Mouse (Mus musculus): Measurements from ENCODE around the gene Trappc3l. TPM values are rescaled to one million over a fixed set of nuclear protein-coding genes. Genes with fewer than 3 reads are reported as not detected.
"Not testable (repeated sequence)": the region's sequence is repeated elsewhere in the genome, so short reads cannot be mapped to it uniquely, and the experiment has no call there.

Trappc3l gene
- polyA plus RNA-seq (2015; fragmentation: Nextera tagmentation; extraction: Ambion mirVana), result not detected in 2 replicates

DNA sequence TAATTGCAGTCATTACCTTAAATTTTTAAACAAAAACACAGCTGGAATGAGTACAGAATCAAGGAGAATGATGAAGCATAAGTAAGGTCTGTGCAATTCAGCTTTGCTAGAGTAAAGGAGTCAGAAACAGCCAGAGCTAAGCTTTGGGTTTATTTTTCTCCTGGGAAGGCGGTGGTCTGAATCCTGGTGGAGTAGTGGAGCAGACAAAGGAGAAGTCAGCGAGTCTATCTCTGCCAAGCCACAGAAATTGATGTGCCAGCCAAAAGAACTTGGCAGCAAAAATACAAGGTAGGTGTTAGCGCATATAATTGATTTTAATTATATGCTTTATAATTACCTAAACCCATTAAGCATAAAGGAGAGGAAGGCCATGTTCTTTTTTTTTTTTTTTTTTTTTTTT is at the start of gene Trappc3l:
TSS of gene Trappc3l (plus strand) at position 197 of the 400 bp plus-strand sequence.
- H3K27ac ChIP-seq (ENCODE audit: low read length), result no peak within 1 kb of the TSS
- H3K9ac ChIP-seq (ENCODE audit: low read length), result no peak within 1 kb of the TSS
- 90% methylated on average over 3 of the region's 3 CpGs for WGBS
- no peaks in the 10 kb centered on the region for H3K27me3 ChIP-seq (ENCODE audit: control insufficient read depth, insufficient read depth, low read depth, low read length)
- no peak within 1 kb of the TSS for H3K4me2 ChIP-seq (ENCODE audit: low read depth, low read length)
- 0 out of 2 replicates have a peak, but pooled peaks cover 2% of the 10 kb centered on the region for H3K4me1 ChIP-seq (replicated peaks; ENCODE audit: control insufficient read depth, insufficient read depth, low read length)
- no peak for ATAC-seq (ENCODE audit: low read depth)
- no peak within 1 kb of the TSS for H3K4me3 ChIP-seq (ENCODE audit: low read length)
- no peaks in the 10 kb centered on the region for H3K9me3 ChIP-seq (ENCODE audit: control insufficient read depth, low read length)
- no peaks in the 10 kb centered on the region for H3K36me3 ChIP-seq (ENCODE audit: control insufficient read depth, insufficient read depth, low read length)

DNA sequence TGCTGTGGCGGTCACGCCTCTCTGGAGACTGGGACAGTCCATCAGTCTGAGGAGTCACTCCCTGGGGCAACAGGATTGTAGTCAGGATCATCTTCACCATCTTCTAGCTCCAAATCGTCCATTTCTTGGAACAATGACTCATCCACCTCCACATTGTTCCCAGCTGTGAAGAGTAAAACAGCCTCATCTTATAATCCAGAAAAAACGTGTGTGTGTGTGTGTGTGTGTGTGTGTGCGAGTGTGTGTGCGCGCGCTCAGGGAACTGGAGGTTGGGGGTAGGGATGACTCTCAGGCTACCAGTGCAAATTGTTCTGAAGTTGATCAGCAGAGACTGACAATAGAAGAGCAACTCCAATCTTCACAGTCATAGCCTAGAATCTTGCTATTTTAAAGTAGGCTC is 40.7 kb upstream of the Trappc3l start:
- H3K9me3 ChIP-seq (ENCODE audit: control insufficient read depth, low read length); H3K9ac ChIP-seq (ENCODE audit: low read length); H3K4me2 ChIP-seq (ENCODE audit: low read depth, low read length); H3K27me3 ChIP-seq (ENCODE audit: control insufficient read depth, insufficient read depth, low read depth, low read length); H3K4me3 ChIP-seq (ENCODE audit: low read length); H3K4me1 ChIP-seq (replicated peaks; ENCODE audit: control insufficient read depth, insufficient read depth, low read length); H3K27ac ChIP-seq (ENCODE audit: low read length); ATAC-seq (ENCODE audit: low read depth): not testable (repeated sequence)
- H3K36me3 ChIP-seq (ENCODE audit: control insufficient read depth, insufficient read depth, low read length), result peaks cover 26% of the 10 kb centered on the region
- WGBS, result 88% methylated on average over 6 of the region's 8 CpGs

DNA sequence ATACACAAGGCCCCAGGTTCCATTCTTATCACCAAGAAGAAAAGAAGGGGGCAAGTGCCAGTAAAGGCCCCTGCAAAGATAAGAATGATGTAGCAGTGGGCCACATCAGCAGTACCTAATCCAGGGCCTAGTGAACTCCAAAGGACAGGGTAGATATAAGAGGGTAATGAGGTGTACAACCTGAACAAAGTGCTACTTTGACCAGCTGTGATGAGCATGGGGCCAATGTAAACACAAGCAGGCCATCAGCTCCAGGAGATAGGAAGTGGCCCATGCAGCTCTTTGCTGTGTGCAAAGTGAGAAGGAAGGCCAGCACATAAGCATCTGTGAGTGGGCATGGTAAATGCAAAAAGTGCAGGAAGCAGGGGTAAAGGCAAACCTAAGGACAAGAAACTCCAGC is 39.0 kb upstream of the Trappc3l start:
- no peaks in the 10 kb centered on the region for H3K9me3 ChIP-seq (ENCODE audit: control insufficient read depth, low read length)
- no peak overlapping the region for H3K4me3 ChIP-seq (ENCODE audit: low read length)
- H3K4me1 ChIP-seq (replicated peaks; ENCODE audit: control insufficient read depth, insufficient read depth, low read length), result no peaks in the 10 kb centered on the region
- no peak overlapping the region for H3K27ac ChIP-seq (ENCODE audit: low read length)
- H3K36me3 ChIP-seq (ENCODE audit: control insufficient read depth, insufficient read depth, low read length), result peaks cover 29% of the 10 kb centered on the region
- H3K4me2 ChIP-seq (ENCODE audit: low read depth, low read length), result no peak overlapping the region
- no peak for ATAC-seq (ENCODE audit: low read depth)
- H3K27me3 ChIP-seq (ENCODE audit: control insufficient read depth, insufficient read depth, low read depth, low read length), result no peaks in the 10 kb centered on the region
- no peak overlapping the region for H3K9ac ChIP-seq (ENCODE audit: low read length)

DNA sequence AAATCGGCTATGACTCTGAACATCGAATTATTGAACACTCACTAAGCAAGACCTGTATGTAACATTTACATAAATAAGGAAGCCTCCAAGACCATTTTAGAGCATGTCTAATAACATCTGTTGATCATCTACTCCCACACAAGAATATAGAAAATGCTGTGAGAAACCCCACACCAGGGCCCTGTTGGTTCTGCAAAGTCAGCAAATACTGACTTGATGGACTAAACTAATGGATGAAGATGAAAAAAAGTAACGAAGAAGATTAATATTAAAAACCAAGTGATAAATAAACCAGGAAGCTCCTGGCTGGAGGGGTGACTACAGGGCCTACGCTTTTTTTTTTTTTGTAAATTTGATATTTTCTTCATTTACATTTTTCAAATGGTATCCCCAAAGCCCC is 24.8 kb upstream of the Trappc3l start:
- Histone ChIP-seq H3K27ac (ENCODE audit: low read length) (no peak overlapping the region), H3K4me3 (ENCODE audit: low read length) (no peak overlapping the region), H3K27me3 (ENCODE audit: control insufficient read depth, insufficient read depth, low read depth, low read length) (no peaks in the 10 kb centered on the region), H3K36me3 (ENCODE audit: control insufficient read depth, insufficient read depth, low read length) (peaks cover 6% of the 10 kb centered on the region; the same call in 1 of the 2 replicates), H3K9me3 (ENCODE audit: control insufficient read depth, low read length) (no peaks in the 10 kb centered on the region), H3K4me2 (ENCODE audit: low read depth, low read length) (no peak overlapping the region), H3K4me1 (replicated peaks; ENCODE audit: control insufficient read depth, insufficient read depth, low read length) (no peaks in the 10 kb centered on the region), H3K9ac (ENCODE audit: low read length) (no peak overlapping the region)
- WGBS, result 88% methylated on average over 4 of the region's 4 CpGs
- ATAC-seq (ENCODE audit: low read depth), result no peak

DNA sequence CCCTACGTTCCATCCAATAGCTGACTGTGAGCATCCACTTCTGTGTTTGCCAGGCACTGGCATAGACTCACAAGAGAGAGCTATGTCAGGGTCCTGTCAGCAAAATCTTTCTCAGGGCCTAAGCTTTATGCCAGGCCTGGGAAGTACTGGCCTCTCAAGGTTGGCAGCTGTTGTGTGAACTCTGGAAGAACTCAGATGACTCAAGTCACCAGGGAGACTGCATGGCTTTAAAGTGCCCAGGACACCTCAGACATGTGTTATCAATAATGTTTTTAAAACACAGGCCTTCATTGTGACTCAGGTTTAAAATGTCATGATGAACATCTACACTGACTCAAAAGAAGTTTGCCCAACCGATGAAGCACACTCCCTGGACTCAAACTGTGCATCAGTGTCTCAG is 24.2 kb upstream of the Trappc3l start:
- no peak for ATAC-seq (ENCODE audit: low read depth)
- no peak overlapping the region for H3K9ac ChIP-seq (ENCODE audit: low read length)
- H3K27me3 ChIP-seq (ENCODE audit: control insufficient read depth, insufficient read depth, low read depth, low read length), result no peaks in the 10 kb centered on the region
- WGBS, result 92% methylated on average over 2 of the region's 2 CpGs
- H3K9me3 ChIP-seq (ENCODE audit: control insufficient read depth, low read length), result no peaks in the 10 kb centered on the region
- no peak overlapping the region for H3K27ac ChIP-seq (ENCODE audit: low read length)
- no peak overlapping the region for H3K4me2 ChIP-seq (ENCODE audit: low read depth, low read length)
- peaks cover 6% of the 10 kb centered on the region; the same call in 1 of the 2 replicates for H3K36me3 ChIP-seq (ENCODE audit: control insufficient read depth, insufficient read depth, low read length)
- no peak overlapping the region for H3K4me3 ChIP-seq (ENCODE audit: low read length)
- H3K4me1 ChIP-seq (replicated peaks; ENCODE audit: control insufficient read depth, insufficient read depth, low read length), result peaks cover 6% of the 10 kb centered on the region

DNA sequence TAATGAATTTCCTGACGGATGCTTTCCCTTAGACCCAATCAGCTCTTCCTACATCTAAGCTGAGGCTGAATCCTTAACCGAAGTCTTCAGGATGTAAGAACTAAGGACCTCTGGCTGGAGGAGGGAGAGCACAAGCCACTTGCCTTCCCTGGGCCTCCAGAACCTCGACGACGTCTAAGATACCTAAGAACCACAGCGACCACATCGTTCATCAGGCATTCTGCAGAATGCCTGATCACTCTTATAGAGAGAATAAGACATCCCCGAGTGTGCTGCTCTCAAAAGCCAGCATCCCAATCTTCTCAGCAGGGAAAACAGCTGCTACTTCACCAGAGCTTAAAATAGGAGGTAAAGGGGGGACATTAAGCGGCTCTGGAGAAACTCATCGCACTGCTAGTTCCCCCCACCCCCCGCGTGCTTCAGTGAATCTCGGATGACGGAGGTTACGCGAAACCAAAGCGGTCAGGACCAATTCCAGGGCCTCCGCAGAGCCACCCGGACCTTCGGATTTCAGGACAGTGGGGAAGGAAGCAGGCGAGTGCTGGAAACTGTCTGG is 18.6 kb upstream of the Trappc3l start:
- Histone ChIP-seq H3K4me3 (ENCODE audit: low read length) (peak overlapping the region; percentile 93), H3K36me3 (ENCODE audit: control insufficient read depth, insufficient read depth, low read length) (no peaks in the 10 kb centered on the region), H3K27me3 (ENCODE audit: control insufficient read depth, insufficient read depth, low read depth, low read length) (no peaks in the 10 kb centered on the region), H3K4me1 (replicated peaks; ENCODE audit: control insufficient read depth, insufficient read depth, low read length) (peaks cover 15% of the 10 kb centered on the region), H3K4me2 (ENCODE audit: low read depth, low read length) (peak overlapping the region; percentile 83), H3K9ac (ENCODE audit: low read length) (peak overlapping the region; percentile 95), H3K27ac (ENCODE audit: low read length) (peak overlapping the region; percentile 96), H3K9me3 (ENCODE audit: control insufficient read depth, low read length) (no peaks in the 10 kb centered on the region)
- 0% methylated on average over 21 of the region's 21 CpGs for WGBS
- no peak for ATAC-seq (ENCODE audit: low read depth)

DNA sequence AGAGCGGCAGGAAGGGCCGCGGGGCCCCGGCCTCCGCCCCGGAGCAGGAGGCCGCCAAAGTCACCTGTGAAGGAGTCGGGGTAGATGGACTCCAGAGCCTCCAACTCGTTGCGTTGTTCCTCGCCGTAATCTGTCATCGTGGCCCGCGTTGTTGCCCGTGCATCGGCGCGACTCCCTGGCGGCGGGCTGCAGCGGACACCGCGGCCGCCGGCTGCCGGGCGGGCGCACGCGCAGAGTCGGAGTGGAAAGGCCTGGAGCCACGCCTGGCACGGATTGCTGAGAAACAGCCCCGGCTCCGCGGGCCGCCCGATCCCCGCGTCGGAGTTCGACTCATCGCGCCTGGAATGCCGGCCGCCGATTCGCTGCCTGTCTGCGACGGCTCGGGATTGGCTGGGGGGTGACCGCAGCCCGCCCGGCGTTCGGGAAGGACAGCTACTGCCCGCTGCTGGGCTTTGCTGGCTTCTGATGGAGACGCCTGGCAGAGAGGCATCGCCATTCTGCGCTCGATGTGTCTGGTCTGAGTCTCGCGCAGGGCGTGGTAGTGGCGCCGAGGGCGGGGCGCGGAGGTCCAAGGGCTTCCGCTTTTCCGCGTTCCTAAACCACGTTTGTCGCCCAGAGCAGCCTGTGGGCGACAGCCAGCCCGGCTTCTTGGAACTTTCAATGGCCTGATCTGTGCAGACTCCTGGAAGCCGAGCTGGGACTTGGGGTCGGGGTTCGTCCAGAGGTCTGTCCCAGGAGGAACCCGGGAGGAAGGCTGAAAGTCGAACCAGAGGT is 17.9 kb upstream of the Trappc3l start, which contains the start of gene Rwdd1:
TSS of gene Rwdd1 (minus strand) at position 323 of the 774 bp plus-strand sequence.
- Histone ChIP-seq H3K9ac (ENCODE audit: low read length) (peak within 1 kb of the TSS; percentile 95), H3K4me3 (ENCODE audit: low read length) (peak within 1 kb of the TSS; percentile 93), H3K36me3 (ENCODE audit: control insufficient read depth, insufficient read depth, low read length) (no peaks in the 10 kb centered on the region), H3K9me3 (ENCODE audit: control insufficient read depth, low read length) (no peaks in the 10 kb centered on the region), H3K4me1 (replicated peaks; ENCODE audit: control insufficient read depth, insufficient read depth, low read length) (peaks cover 15% of the 10 kb centered on the region), H3K4me2 (ENCODE audit: low read depth, low read length) (peak within 1 kb of the TSS; percentile 83), H3K27me3 (ENCODE audit: control insufficient read depth, insufficient read depth, low read depth, low read length) (no peaks in the 10 kb centered on the region), H3K27ac (ENCODE audit: low read length) (peak within 1 kb of the TSS; percentile 96)
- peak; percentile 100 for ATAC-seq (ENCODE audit: low read depth)
- 0% methylated on average over 73 of the region's 82 CpGs for WGBS

DNA sequence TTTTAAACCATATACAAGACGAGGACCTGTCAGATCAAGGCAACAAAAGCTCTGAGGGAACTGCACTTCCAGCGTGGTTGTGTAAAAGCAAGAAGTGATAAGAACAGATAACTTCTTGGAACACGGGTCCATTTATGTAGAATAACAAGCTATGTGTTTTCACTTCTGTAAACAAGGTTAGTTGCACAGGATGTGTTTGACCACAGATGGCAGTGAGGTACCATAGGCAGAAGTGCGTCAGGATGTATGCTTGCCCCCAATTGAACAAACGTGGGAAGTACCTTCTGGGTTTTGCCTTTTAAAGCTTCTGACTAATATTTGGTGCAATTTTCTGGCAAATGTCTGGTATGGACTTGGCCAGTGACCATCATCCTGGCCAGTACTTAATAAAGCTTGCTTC is 7.1 kb upstream of the Trappc3l start:
- Histone ChIP-seq H3K4me1 (replicated peaks; ENCODE audit: control insufficient read depth, insufficient read depth, low read length) (0 out of 2 replicates have a peak, but pooled peaks cover 2% of the 10 kb centered on the region), H3K9me3 (ENCODE audit: control insufficient read depth, low read length) (no peaks in the 10 kb centered on the region), H3K27me3 (ENCODE audit: control insufficient read depth, insufficient read depth, low read depth, low read length) (no peaks in the 10 kb centered on the region), H3K27ac (ENCODE audit: low read length) (no peak overlapping the region), H3K4me3 (ENCODE audit: low read length) (no peak overlapping the region), H3K9ac (ENCODE audit: low read length) (no peak overlapping the region), H3K4me2 (ENCODE audit: low read depth, low read length) (no peak overlapping the region), H3K36me3 (ENCODE audit: control insufficient read depth, insufficient read depth, low read length) (no peaks in the 10 kb centered on the region)
- ATAC-seq (ENCODE audit: low read depth), result no peak
- WGBS, result 49% methylated on average over 5 of the region's 5 CpGs

DNA sequence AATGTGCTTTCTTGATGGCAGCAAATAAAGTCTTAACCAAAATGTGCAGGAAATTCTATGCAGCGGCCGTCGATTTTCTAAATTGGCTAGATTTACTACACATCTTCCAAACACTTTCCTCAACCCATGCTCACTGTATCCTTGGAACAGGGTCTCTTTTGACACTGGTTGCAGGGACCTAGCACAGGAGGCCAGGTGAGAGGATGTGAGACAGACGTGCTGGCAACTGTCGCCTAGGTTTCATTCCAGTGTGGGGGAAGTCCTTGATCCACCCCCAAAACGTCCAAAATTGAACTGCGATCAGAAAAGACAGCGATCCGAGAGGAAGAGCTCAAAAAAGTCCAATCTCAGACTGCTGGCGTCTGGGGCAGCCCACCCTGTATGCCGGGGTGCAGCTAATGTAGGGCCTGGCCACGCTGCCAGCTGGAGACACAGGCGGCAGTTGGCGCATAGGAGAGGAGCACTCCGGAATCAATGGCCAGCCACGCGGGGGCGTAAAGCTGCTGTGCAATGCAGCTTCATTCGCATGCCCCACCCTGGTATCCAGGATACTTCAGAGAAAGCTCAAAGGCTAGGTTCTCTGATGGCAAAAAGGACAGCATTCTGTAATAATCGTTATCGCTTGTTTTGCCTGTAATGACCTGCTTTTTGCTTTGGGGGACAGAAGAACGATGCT is 3.6 kb upstream of the Trappc3l start:
- Histone ChIP-seq H3K9me3 (ENCODE audit: control insufficient read depth, low read length) (no peaks in the 10 kb centered on the region), H3K27ac (ENCODE audit: low read length) (no peak overlapping the region), H3K4me3 (ENCODE audit: low read length) (peak overlapping the region; percentile 21; the same call in 1 of the 2 replicates), H3K9ac (ENCODE audit: low read length) (peak overlapping the region; percentile 59), H3K36me3 (ENCODE audit: control insufficient read depth, insufficient read depth, low read length) (no peaks in the 10 kb centered on the region), H3K27me3 (ENCODE audit: control insufficient read depth, insufficient read depth, low read depth, low read length) (no peaks in the 10 kb centered on the region), H3K4me2 (ENCODE audit: low read depth, low read length) (peak overlapping the region; percentile 57), H3K4me1 (replicated peaks; ENCODE audit: control insufficient read depth, insufficient read depth, low read length) (0 out of 2 replicates have a peak, but pooled peaks cover 2% of the 10 kb centered on the region)
- ATAC-seq (ENCODE audit: low read depth), result peak; percentile 90
- 17% methylated on average over 22 of the region's 22 CpGs for WGBS

Data from lung, embryonic 16.5 days (tissue).